Mouse (Mus musculus): ENCODE data around the gene Pgls.
A peak's percentile ranks its signal among the peaks of the same experiment; 100 is the strongest.

The Pgls gene

GRCm38 (mm10) chr8:71591471-71592373 lies at the start of gene Pgls:
Gene Pgls, plus strand, starts transcription at chr8:71592176.
- DNase-seq (ENCODE audit: low spot score in 2 of 2), result peak; percentile 92 to 94

GRCm38 (mm10) chr8:71542632-71543343 lies 49.2 kb upstream of the Pgls start, which contains the start of gene Mvb12a:
Gene Mvb12a, plus strand, starts transcription at chr8:71542922.
- DNase-seq (ENCODE audit: low spot score in 2 of 2), result peak; percentile 90 to 96

GRCm38 (mm10) chr8:71543755-71544154 lies 48.2 kb upstream of the Pgls start:
- DNase-seq (ENCODE audit: low spot score in 2 of 2), result no peak

- no peak for DNase-seq (ENCODE audit: low spot score in 2 of 2)
Measured at GRCm38 (mm10) chr8:71545053-71545452, 46.9 kb upstream of the Pgls start.

GRCm38 (mm10) chr8:71547590-71547989 lies 44.4 kb upstream of the Pgls start:
- no peak for DNase-seq (ENCODE audit: low spot score in 2 of 2)

- no peak for DNase-seq (ENCODE audit: low spot score in 2 of 2)
Measured at GRCm38 (mm10) chr8:71550754-71551153, 41.2 kb upstream of the Pgls start.

GRCm38 (mm10) chr8:71552770-71553169 lies 39.2 kb upstream of the Pgls start:
- no peak for DNase-seq (ENCODE audit: low spot score in 2 of 2)

GRCm38 (mm10) chr8:71554001-71554400 lies 38.0 kb upstream of the Pgls start:
- DNase-seq (ENCODE audit: low spot score in 2 of 2), result no peak

- DNase-seq (ENCODE audit: low spot score in 2 of 2), result no peak
Measured at GRCm38 (mm10) chr8:71554644-71555043, 37.3 kb upstream of the Pgls start.

GRCm38 (mm10) chr8:71558071-71558957 lies 33.7 kb upstream of the Pgls start, which contains the start of gene Tmem221:
Gene Tmem221, minus strand, starts transcription at chr8:71558871.
- peak in 1 of 2 experiments; percentile 32 for DNase-seq (ENCODE audit: low spot score in 2 of 2)

- peak; percentile 63 to 66 for DNase-seq (ENCODE audit: low spot score in 2 of 2)
Measured at GRCm38 (mm10) chr8:71558958-71559690, 32.9 kb upstream of the Pgls start.

GRCm38 (mm10) chr8:71560071-71560470 lies 31.9 kb upstream of the Pgls start:
- DNase-seq (ENCODE audit: low spot score in 2 of 2), result no peak

GRCm38 (mm10) chr8:71560765-71561164 lies 31.2 kb upstream of the Pgls start:
- DNase-seq (ENCODE audit: low spot score in 2 of 2), result no peak

GRCm38 (mm10) chr8:71561401-71561800 lies 30.6 kb upstream of the Pgls start:
- DNase-seq (ENCODE audit: low spot score in 2 of 2), result peak in 1 of 2 experiments; percentile 44

- DNase-seq (ENCODE audit: low spot score in 2 of 2), result peak; percentile 62 to 86
Measured at GRCm38 (mm10) chr8:71562751-71563150, 29.2 kb upstream of the Pgls start.

GRCm38 (mm10) chr8:71563992-71564391 lies 28.0 kb upstream of the Pgls start:
- DNase-seq (ENCODE audit: low spot score in 2 of 2), result no peak

- no peak for DNase-seq (ENCODE audit: low spot score in 2 of 2)
Measured at GRCm38 (mm10) chr8:71566501-71566900, 25.5 kb upstream of the Pgls start, which contains the start of gene Nxnl1. Gene Nxnl1, minus strand, starts transcription at chr8:71566601.

GRCm38 (mm10) chr8:71567587-71567986 lies 24.4 kb upstream of the Pgls start:
- no peak for DNase-seq (ENCODE audit: low spot score in 2 of 2)

- DNase-seq (ENCODE audit: low spot score in 2 of 2), result no peak
Measured at GRCm38 (mm10) chr8:71568387-71568937, 23.5 kb upstream of the Pgls start, which contains the start of gene Slc27a1. Gene Slc27a1, plus strand, starts transcription at chr8:71568882.

GRCm38 (mm10) chr8:71568941-71569340 lies 23.0 kb upstream of the Pgls start:
- DNase-seq (ENCODE audit: low spot score in 2 of 2), result no peak
